Mouse (Mus musculus): Measurements from ENCODE around the gene Susd6. TPM values are rescaled to one million over a fixed set of nuclear protein-coding genes. Genes with fewer than 3 reads are reported as not detected.
"Not testable (repeated sequence)": the region's sequence is repeated elsewhere in the genome, so short reads cannot be mapped to it uniquely, and the experiment has no call there.

Gene Susd6
- total RNA-seq, 1 experiment from 2014 or later = 52.5 TPM

DNA sequence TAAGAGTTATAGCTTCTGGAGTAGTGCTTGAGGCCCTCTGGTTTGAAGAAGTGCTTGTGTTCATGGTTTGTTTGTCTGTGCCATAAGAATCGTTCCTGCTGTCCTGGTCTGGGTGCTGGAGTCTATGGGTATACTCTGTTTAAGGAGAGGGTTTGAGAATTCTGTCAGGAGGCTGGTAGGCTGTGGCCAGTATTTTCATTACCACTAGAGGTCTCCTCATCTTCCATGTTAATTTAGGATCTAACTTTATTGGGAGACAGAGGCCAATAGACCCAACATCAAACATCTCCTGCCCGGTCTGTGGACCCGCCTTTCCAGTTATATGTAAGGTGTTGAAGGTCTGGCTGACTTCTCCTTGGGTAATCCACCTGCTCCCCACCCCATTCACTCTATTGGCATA is 7.4 kb upstream of the Susd6 start:
- no peak for ATAC-seq (replicated peaks; ENCODE audit: insufficient number of reproducible peaks, low FRiP score, low TSS enrichment, poor library complexity, severe bottlenecking)

DNA sequence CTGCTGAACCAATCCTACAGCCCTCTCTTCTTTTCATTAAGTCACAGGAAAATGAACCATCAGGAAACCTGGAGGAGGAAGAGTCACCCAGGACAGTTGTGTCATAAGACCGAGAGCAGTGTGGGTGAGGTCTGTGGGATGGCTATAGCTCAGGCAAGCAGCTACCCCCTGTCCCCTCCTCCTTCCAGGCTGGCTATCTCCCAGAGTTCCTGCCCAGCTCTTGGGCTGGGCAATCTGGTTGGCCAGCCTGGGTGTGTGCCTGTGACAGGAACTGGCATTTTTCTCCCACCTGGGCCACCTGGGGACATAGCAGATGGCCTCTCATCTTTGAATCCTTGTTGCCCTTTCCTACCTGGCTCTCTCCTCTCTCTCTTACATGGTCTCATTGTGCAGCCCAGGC is 6.4 kb upstream of the Susd6 start:
- ATAC-seq (replicated peaks; ENCODE audit: insufficient number of reproducible peaks, low FRiP score, low TSS enrichment, poor library complexity, severe bottlenecking) = no peak

DNA sequence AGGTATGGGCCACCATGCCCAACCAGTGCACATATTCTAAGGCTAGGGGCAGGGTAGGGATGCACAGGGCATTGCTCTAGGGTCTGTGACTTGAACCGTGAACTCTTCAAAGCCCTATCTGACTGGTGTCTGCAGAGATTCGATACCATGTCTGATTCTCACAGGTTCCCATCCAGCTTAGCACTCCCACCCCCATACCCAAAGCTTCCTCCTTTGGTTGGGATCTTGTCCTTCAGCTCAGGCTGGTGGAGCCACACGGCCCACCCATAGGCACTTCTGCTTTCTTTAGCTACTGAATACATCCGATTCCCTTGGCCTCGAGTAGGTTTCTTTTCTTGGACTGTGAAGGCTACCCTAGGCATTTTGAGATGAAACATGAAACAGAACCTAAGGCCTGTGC is 5.3 kb upstream of the Susd6 start:
- peak; percentile 84 for ATAC-seq (replicated peaks; ENCODE audit: insufficient number of reproducible peaks, low FRiP score, low TSS enrichment, poor library complexity, severe bottlenecking)

DNA sequence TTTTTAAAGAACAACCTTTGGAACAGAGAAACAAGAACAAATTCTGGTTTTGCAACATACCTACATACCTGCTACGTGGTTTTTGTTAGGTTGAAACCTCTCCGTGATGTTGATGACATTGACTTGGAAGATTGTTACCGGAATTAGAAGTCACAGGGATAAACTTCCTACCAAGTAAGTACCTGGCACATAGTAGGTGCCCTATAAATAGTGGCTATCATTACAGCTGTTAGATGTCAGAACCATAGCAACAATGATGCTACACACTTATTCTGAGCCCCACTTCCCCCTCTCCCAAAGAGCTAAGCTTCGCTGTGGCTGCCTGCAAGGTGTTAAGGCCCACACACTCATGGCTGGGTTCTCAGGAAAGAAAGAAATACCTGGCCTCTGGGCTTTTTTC is 4.7 kb upstream of the Susd6 start:
- ATAC-seq (replicated peaks; ENCODE audit: insufficient number of reproducible peaks, low FRiP score, low TSS enrichment, poor library complexity, severe bottlenecking) = no peak

DNA sequence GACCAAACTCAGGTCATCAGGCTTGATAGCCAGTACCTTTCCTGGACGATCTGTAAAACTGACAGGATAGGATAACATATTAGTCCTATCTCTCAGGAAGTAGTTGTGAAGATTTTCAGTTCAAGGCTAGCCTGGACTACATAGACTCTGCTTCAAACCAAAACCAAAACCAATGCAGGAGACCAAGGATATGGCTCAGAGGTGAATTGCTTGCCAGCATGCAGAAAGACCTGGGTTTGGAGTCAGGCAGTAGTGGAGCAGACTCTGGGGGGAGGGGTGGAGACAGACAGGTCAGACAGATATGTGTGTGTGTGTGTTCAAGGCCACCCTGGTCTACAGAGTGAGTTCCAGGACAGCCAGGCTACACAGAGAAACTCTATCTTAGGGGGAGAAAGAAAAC is 3.7 kb upstream of the Susd6 start:
- no peak for ATAC-seq (replicated peaks; ENCODE audit: insufficient number of reproducible peaks, low FRiP score, low TSS enrichment, poor library complexity, severe bottlenecking)

DNA sequence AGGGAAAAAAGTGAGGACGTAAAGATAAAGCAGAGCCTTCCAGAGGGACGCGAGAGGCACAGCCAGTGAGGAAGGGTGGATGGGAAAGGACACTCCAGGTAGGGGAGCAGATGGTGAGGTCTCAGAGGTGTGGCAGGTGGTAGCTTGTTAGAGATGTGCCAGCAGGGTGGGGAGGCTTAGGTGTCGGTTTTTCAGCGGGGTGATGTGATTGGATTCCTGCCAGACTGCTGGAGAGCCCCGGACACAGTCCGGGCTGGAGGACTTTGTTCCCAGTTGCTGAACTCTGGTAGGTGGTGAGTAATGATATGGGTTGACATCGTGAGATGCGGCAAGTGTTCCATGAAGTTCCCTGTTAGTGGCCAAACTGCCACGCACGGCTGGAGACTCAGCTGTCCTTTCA is 2.7 kb upstream of the Susd6 start:
- ATAC-seq (replicated peaks; ENCODE audit: insufficient number of reproducible peaks, low FRiP score, low TSS enrichment, poor library complexity, severe bottlenecking) = no peak

DNA sequence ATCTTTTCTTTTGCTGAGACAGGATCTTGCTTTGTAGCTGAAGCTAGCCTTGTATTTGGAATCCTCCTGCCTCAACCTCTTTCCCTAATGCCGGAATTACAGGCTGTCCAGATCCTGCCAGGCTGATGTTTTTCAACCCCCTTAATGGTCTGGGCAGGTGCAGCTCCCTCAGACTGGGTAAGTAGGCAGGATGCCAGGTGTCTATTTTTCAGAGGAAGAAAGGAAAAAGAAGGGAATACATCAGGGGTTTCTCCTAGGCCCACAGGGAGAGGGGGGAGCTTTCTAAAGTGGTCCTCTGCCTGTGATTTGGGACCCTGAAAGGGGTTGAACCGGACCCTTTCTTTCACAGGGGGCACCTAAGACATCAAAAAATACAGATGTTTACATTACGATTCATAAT is 2.1 kb upstream of the Susd6 start:
- no peak for ATAC-seq (replicated peaks; ENCODE audit: insufficient number of reproducible peaks, low FRiP score, low TSS enrichment, poor library complexity, severe bottlenecking)

DNA sequence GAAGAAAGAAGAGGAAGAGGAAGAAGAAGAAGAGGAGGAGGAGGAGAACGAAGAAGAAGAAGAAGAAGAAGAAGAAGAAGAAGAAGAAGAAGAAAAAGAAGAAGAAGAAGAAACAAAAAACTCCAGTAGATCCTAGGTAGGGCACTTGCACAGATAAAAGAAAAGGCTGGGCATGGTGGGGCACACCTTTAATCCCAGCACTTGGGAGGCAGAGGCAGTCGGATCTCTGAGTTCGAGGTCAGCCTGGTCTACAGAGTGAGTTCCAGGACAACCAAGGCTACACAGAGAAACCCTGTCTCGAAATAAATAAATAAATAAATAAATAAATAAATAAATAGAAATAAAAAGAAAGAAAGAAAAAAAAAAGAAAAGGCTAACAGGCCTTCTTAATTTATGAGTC is 1.0 kb upstream of the Susd6 start:
- not testable (repeated sequence) for ATAC-seq (replicated peaks; ENCODE audit: insufficient number of reproducible peaks, low FRiP score, low TSS enrichment, poor library complexity, severe bottlenecking)

DNA sequence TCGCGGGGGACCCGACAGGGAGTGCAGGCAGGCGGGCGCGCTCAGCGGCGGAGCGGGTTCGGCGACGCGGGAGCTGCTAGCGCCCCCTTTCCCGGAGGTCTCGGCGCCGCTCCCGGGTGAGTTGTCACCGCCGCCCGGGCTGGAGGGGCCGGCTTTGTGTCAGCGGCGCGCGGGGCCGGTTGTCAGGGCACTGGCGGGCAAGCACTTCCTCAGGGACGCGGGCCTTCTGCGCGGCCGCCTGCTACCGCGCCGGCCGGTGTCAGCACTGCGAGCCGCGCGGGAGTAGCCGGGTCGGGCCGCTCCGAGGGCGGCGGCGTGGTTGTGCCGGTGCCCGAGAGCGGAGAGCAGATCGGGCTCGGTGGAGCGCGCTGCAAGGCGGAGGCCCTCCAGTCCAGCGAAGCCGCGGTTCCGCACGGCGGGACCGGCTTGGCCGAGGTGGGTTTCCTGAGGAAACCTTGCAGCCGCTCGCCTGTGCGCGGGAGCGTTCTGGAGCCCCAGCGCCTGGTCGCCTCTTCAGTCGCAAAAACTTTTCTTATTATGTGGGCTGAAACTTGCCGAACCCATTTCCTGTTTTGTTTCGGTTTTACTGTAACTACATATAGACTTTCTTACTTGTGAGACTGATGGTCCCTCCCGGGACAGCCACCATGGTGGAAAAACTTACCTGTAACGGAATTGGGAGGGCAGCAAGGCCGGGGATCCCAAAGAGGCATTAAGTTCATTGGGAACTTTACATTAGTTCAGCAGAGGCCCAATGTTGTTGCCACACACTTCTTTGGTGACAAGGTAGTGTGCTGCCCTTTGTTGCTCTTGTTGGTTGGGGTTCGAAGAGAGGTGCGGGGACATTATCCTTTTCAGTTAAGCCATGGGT is 625 bp downstream of the Susd6 start:
- ATAC-seq (replicated peaks; ENCODE audit: insufficient number of reproducible peaks, low FRiP score, low TSS enrichment, poor library complexity, severe bottlenecking) = no peak

DNA sequence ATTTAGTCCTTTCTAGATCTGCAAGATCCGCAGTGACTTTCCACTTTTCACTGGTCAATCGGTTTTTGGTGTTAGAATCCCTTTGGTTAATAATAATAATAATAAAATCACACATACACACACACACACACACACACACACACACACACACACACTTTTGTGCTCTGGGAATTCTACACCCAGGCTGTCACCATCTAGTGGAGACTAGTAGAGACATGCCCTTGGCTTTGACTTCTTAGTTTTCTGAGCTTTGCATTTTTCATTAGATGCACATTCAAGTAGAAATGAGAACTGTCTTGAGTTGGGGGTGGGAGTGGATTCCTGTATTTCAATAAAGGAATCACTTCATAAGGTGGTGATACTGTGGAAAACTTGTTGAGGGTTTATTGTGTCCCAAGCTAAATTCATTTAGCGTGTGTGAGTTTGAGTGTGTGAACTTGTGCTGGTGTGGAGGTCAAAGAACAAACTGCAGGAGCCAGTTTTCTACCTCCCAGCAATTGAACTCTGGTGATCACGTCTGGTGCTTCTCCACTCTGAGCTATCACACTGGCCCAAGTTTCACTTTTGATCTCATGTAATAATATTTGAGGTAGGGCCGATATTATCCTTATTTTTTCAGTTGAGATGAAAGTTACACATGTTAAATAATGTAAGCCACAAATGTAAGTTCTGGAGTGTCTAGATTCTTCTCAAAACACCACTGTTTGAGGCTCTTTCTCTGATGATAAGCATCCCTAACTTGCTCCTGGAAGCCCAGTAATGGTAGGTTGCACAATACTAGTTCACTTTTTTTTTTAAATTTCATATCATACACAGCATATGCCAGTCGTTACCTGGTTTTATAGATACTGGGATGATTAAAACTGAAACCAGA is 1.5 kb downstream of the Susd6 start:
- no peak for ATAC-seq (replicated peaks; ENCODE audit: insufficient number of reproducible peaks, low FRiP score, low TSS enrichment, poor library complexity, severe bottlenecking)

DNA sequence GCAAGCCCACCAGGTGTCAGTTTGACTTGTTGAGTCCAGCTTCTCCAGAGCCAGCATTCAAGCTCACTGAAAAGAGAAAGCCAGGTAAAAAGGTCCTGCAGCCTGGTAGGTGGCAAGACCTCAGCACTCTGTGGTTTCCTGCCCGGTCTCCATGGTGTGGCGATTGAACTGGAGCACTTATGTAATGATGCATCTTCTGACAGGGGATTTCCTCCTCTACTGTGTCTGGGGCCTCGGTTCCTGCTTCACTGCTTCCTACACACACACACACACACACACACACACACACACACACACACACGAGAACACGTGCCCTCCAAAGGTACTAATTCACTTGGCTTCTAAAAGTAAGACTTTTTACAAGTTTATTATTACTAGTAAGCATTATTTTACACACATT is 2.6 kb downstream of the Susd6 start:
- peak; percentile 69 for ATAC-seq (replicated peaks; ENCODE audit: insufficient number of reproducible peaks, low FRiP score, low TSS enrichment, poor library complexity, severe bottlenecking)

DNA sequence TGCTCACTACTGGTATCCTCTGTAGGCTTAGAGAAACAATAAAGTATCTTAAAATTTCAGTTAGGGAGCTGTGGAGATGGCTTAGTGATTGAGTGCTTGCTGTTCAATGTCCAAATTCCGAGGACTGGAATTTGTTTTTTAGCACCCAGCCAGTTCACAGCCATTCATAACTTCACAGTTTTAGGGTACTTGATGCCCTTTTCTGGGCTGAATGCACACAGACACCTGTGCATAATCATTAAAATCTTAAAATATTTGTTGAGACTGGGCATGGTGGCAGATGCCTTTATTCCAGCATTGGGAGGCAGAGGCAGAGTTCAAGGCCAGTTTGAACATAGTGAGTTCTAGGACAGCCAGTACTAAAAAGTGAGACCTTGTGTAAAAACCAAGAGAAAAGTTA is 3.2 kb downstream of the Susd6 start:
- ATAC-seq (replicated peaks; ENCODE audit: insufficient number of reproducible peaks, low FRiP score, low TSS enrichment, poor library complexity, severe bottlenecking) = no peak

DNA sequence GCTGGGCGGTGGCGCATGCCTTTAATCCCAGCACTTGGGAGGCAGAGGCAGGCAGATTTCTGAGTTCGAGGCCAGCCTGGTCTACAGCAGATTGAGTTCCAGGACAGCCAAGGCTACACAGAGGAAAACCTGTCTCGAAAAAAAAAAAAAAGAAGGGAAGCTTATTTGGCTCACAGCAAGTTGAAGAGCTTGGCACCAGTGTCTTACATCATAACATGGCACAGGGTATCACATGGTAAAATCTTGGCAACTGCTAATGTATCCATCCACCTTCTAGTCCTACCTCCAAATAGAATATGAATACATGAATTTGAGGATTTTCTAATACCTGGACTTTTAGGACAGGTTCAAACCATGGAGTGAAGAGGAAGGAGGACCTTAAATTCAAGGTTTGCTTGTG is 4.2 kb downstream of the Susd6 start:
- ATAC-seq (replicated peaks; ENCODE audit: insufficient number of reproducible peaks, low FRiP score, low TSS enrichment, poor library complexity, severe bottlenecking) = no peak

DNA sequence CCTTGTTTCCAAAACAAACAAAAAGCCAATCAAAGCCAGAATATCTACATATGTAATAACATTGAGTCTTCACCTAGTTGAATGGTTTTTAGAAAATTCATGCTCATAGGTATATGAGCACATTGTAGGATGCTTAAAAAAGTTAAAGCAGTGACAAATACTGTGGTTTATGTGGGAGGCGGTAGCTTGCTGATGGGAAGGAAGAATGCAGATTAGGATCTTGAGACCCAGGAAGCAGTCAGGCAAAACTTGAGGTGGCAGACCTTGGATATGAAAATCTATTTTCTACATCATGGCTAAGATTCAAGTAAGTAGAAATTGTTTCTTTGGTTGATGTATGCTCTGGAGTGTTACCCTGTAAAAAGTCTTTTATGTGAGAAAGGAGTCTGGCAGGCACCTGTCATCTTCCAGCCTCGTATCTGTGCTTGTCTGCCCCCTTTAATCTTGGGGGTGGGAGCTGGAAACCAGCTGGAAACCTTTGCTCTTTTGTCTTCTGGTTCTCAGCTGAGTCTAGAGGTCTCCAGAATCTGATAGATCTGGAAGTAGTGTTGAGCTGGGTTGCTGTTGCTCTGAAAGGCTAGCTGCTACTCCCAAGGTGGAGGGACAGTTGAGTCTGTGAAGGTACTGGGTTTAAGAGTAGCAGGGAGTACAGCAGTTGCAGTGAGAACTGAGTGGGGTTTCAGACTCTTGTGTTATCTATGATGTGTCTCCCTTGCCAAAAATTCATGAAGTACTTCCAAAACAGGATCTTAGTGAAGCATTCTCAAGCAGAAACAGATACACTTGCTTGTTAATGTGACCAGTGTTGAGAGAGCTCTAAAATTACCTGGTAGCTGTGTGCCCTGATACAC is 4.8 kb downstream of the Susd6 start:
- no peak for ATAC-seq (replicated peaks; ENCODE audit: insufficient number of reproducible peaks, low FRiP score, low TSS enrichment, poor library complexity, severe bottlenecking)

DNA sequence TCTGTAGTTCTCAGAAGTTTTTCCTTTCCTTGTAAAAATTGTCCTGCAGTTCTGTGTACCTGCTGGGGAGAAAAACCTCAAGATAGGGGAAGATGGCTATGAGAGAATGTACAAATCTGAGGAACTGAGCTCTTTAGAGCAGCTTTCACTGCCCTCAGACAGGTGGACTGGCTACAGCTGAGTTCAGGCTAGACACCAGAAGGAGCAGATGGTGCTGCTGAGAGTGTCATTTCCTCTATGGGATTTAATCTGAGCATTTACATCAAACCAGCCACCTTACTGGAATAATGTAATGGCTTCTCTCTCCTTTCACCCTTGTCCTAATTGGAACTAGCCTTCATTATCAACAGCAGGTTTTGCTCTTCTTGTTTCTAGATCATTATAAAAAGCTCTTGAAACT is 8.0 kb downstream of the Susd6 start:
- no peak for ATAC-seq (replicated peaks; ENCODE audit: insufficient number of reproducible peaks, low FRiP score, low TSS enrichment, poor library complexity, severe bottlenecking)

DNA sequence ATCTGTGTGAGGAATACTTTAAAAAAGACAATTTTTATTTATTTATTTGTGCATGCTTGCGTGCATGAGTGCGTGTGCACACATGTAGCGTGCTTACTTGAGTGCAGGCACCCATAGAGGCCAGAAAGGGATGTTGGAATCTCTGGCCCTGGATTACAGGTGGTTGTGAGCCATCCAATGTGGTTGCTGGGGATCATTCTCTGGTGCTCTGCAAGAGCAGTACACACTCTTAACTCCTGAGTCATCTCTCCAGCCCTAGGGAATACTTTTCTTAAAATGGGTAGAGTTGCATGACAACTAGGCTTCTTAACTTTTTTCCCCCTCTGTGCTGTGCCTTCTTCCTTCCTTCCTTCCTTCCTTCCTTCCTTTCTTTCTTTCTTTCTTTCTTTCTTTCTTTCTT is 9.8 kb downstream of the Susd6 start:
- ATAC-seq (replicated peaks; ENCODE audit: insufficient number of reproducible peaks, low FRiP score, low TSS enrichment, poor library complexity, severe bottlenecking) = no peak

DNA sequence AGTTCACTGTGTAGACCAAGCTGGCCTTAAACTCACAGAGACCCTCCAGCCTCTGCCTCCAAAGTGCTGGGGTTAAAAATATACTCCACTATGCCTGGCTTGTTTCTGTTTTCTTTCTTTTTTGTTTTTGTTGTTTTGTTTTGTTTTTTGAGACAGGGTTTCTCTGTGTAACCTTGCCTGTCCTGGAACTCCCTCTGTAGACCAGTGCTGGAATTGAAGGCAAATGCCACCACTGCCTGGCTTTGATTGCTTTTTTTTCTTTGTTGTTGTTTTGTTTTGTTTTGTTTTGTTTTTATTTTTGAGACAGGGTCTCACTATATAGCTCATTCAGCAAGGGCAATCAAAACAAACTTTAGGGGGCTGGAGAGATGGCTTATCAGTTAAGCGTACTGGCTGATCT is 11.1 kb downstream of the Susd6 start:
- ATAC-seq (replicated peaks; ENCODE audit: insufficient number of reproducible peaks, low FRiP score, low TSS enrichment, poor library complexity, severe bottlenecking) = no peak

DNA sequence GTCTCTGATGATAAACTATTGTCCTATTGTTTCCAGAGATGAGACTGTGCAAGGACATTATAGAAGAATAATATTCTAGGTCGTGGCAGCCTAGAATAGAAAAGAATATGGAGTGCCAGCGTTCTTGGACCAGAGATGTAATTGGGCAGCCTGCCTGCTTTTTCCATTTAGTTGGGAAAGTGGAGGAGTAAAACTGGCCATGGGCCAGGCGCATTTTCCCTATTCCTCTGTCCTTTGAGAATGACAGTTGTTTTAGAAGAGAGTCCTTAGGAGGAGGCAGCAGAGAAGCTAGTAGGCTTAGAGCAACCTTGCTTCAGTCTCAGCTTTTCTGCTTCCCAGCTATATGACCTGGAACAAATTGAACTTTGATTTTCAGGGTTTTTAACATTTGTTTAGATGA is 13.6 kb downstream of the Susd6 start:
- no peak for ATAC-seq (replicated peaks; ENCODE audit: insufficient number of reproducible peaks, low FRiP score, low TSS enrichment, poor library complexity, severe bottlenecking)

DNA sequence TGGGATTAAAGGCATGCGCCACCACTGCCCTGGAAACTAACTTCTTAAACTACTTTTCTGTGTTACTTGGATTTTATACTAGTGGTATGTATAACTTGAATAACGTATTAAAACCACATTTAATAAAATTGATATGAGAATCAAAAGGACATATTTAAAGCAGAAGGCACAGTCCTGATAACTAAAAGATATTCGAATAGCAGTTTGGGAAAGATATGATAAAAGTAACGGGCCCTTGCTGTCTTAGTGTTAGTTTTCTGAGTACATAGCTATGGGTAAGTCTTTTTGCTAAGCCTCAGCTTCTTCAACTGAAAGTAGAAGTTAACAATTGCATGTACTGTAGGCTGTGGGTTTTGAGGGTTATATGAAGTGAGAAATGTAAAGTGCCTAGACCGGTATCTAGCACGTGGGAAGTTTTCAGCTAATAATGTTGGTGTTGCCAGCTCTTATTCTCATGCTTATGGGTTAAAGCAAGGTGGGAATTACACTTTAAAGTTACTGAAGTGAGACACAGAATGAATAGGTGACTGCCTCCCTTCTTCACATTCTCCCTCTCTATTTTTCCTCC is 14.6 kb downstream of the Susd6 start:
- ATAC-seq (replicated peaks; ENCODE audit: insufficient number of reproducible peaks, low FRiP score, low TSS enrichment, poor library complexity, severe bottlenecking) = no peak
